Mouse (Mus musculus): ENCODE results near the gene Olfr1358.
A peak's percentile ranks its signal among the peaks of the same experiment; 100 is the strongest.
"Not testable (repeated sequence)": the region's sequence is repeated elsewhere in the genome, so short reads cannot be mapped to it uniquely, and the experiment has no call there.

The Olfr1358 gene

GRCm38 (mm10) chr10:78517128-78517527, at the start of gene Olfr1358:
Olfr1358 (plus strand) TSS chr10:78517428.
- no peak for DNase-seq

DNA sequence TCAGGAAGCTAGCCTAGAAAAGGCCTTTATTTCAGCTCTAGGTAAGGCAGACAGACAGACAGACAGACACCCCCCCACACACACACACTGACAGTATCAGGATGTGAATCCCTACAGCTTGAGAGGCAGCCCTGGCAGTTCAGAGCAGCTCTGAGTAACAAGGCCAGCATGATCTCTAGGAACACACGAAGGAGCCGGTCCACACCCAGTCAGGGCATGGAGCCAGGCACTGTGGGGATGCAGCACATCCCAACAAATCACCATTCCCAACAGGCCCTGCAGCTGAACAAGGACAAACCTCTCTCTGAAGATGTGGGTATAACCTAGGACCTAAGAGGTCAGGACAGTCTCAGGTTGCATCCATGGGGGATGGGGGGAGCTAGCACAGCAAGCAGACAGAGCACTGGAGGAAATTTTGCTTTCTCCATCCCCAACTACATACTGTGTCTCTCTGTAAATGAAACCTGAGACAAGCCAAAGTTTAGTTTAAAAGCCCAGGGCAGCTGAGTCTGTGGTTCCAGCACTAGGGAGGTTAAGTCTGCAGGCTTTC, 49.4 kb upstream of the Olfr1358 start:
- DNase-seq, result no peak

- DNase-seq, result no peak
Measured at GRCm38 (mm10) chr10:78470582-78471313, 46.5 kb upstream of the Olfr1358 start.

DNA sequence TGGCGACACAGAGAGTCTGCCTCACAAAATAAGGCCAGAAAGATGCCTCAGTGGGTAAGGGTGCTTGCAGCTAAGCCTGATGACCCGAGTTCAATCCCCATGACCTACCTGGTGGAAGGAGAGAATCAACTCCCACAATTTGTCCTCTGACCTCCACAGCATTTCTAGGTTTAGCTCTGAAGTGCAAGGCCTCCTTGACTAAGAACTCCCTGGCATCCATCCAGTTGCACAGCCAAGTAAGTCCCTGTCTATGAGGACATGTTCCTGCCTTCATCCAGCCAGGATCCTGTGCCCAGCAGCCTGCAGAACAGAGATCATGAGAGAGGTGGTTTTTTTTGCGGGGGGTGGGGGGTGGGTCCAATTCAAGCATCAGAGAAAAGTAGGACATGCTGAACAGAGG, 45.2 kb upstream of the Olfr1358 start:
- DNase-seq, result no peak

DNA sequence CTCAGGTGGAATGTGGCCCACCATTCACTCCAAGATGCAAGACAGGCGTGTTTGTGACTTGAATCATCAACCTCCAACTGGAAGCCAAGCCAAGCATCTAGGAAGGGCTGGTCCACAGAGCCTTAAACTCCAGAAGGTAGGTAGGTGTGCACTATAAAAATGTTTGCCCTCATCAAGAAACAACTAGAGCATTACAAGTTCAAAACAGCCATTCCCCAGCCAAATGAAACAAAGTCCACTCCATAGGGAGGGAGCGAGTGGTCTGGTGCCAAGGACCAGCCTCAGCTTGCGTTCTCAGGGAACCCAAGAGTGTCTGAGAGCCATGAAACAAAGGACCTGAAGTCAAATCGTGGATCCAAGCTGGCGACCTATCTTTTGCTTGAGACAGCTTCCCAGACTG, 43.8 kb upstream of the Olfr1358 start:
- no peak for DNase-seq

DNA sequence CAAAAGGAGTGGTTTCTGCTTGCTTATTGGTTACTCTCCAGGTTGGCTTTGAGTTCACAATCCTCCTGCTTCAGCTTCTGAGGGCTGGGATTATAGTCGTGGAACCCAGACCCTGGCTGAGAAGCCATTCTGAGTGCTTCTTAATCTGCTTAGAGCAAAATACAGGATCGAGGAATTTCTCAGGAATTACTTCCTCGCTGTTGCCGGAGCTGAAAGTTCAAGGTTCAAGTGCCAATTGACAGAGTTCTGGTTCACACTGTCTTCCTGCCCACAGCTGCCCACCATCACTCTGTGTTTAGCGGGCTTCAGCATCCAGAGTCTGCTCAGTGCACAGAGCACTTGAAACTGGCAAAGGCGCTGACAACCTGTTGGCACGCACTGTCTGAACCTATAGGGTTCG, 42.5 kb upstream of the Olfr1358 start:
- no peak for DNase-seq

- no peak for DNase-seq
Measured at GRCm38 (mm10) chr10:78476821-78477220, 40.4 kb upstream of the Olfr1358 start.

GRCm38 (mm10) chr10:78480954-78481927, 36.0 kb upstream of the Olfr1358 start:
- DNase-seq, result no peak

GRCm38 (mm10) chr10:78481928-78482499, 35.2 kb upstream of the Olfr1358 start:
- DNase-seq, result peak; percentile 73

GRCm38 (mm10) chr10:78485369-78485768, 31.9 kb upstream of the Olfr1358 start:
- not testable (repeated sequence) for DNase-seq

DNA sequence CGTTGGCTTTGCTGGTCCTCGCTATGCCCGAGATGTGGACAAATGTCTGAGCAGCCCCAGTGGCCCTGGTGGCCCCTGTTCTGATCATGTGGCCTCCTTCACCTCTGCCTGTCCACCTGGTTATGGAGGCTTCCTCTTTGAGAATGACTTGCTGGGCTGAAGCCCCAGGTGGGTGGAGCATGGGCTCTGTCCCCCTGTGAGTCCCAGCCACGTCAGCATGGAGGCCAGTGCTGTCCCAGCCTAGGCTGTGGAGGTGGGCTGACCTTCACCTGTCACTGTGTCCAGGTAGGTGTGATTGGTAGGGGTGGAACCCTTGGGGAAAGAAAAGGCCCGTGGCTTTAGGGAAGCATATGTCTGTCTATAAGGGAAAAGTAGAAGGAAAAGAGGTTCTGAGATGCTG, 30.4 kb upstream of the Olfr1358 start:
- no peak for DNase-seq

- peak; percentile 91 for DNase-seq
Measured at GRCm38 (mm10) chr10:78487431-78488086, 29.7 kb upstream of the Olfr1358 start.

DNA sequence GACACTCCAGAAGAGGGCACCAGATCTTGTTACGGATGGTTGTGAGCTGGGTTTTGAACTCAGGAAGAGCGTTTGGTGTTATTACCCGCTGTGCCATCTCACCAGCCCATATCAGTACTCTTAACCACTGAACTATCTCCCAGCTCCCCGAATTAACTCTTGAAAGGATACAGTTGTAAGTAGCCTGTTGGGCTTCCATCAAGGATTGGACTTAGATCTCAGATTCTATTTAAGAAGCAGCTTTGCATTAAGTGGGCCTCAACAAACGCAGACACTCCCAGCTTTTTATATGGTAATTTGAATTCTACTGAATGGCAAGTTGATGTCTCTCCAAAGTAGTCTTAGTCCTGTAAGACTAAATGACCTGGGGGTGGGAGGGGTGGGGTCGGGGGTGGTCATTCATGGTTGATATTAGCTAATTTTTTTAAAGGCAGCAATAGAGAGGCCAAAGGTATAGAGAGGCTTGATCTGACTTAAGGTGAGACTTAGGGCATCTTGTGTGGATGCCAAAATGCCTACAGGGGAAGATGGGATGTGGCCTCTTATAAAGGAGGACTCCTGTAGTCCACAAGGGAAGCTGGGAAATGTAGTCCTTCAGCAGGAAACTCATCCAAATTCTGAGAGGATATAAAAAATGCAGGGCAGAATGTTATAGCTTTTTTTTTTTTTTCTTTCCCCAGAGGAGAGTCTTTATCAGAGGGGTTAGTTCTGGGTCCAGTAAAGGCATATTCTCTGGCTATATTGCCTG, 14.1 kb upstream of the Olfr1358 start:
- DNase-seq, result no peak

DNA sequence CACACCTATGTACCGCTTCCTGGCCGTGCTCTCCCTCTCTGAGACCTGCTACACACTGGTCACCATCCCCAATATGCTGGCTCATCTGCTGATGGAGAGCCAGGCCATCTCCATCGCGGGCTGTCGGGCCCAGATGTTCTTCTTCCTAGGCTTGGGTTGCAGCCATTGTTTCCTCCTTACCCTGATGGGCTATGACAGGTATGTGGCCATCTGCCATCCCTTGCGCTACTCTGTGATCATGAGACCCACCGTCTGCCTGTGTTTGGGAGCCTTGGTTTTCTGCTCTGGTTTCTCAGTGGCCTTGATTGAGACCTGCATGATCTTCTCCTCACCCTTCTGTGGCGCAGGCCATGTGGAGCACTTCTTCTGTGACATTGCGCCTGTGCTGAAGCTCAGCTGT, 2.6 kb downstream of the Olfr1358 start:
- DNase-seq, result no peak

DNA sequence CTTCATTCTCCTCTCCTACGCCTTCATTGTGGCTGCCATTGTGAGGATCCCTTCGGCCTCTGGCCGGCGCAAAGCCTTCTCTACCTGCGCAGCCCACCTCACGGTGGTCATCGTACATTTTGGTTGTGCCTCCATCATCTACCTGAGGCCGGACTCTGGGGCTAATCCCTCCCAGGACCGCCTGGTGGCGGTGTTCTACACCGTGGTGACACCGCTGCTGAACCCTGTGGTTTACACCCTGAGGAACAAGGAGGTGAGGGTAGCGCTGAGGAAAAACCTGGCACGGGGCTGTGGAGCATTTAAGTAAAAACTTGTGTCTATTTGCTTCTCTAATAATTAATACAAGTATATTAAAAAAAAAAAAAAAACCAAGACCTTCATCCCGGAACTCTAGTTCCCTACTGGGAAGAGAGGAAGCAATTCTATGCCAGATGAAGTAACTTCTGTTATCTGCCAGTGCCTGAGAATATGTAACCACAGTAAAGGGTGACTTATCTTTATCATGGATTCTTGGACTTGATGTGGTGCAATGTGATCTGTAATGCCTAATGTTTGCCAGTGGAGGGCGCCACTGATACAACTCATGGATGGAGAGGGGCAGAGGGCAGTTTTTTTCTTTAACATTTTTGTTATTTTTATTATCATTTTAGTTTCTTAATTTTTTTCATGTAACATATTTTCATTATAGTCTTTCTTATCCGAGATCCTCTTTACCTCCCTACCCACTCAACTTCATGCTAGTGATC, 3.2 kb downstream of the Olfr1358 start:
- DNase-seq, result peak; percentile 70

DNA sequence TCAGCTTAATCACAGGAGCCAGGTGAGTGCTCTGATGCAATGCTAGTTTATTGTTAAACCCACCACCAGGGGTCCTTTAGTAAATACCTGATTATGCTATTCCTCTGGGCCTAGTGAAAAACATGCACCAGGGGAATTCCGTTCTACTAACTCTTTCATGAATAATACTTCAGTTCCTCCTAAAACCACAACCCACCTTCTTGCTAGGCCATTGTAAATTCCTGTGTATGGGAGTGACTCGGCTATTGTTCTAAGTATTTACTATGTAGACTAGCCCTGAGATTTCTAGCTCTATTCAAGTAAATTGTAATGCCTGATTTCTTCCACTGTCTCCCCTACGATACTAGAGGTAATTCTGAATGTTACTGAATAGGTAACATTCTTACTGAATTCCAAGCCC, 7.8 kb downstream of the Olfr1358 start:
- not testable (repeated sequence) for DNase-seq

GRCm38 (mm10) chr10:78525511-78525910, 8.3 kb downstream of the Olfr1358 start:
- no peak for DNase-seq

GRCm38 (mm10) chr10:78540943-78541342, 23.7 kb downstream of the Olfr1358 start:
- peak; percentile 75 for DNase-seq

DNA sequence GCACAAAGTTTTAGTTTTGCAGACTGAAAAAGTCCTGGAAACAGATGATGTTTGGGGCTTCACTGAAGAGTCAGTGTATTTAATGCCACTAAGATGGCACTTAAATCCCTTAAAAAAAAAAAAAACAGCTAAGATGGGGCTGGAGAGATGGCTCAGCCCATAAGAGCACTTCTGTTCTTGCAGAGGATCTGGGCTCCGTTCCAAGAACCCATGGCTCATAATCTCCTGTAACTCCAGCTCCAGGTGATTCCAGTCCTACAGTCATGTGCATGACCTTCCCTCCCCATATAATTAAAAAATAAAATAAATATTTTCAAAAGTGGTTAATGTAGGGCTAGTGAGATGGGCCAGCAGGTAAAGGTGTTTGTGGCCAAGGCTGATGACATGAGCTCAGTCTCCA, 47.8 kb downstream of the Olfr1358 start:
- DNase-seq, result no peak

DNA sequence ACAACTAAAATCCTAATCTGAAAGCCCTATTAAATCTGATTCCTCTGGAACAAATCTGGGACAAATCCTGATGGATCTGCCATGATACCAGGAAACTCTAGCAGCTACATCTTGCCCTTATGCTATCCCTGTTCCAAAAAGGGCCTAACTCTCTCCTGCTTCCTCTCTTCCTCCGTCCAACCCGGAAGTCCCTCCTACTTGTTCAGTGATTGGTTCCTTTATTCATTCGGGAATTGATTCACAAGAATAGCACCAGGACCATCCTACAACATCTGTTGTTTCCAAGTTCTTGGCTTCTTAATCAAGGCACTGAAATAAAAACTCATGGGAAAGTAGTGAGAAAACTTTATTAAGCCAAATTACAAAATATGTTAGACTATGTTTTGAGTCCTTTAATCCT, 52.0 kb downstream of the Olfr1358 start:
- DNase-seq, result no peak

GRCm38 (mm10) chr10:78569686-78570085, 52.5 kb downstream of the Olfr1358 start:
- DNase-seq, result no peak

Data from thymus, postnatal 14 days (tissue).